Mouse (Mus musculus): ENCODE results near the gene Faim. TPM values are rescaled to one million over a fixed set of nuclear protein-coding genes. Genes with fewer than 3 reads are reported as not detected.

The Faim gene
- polyA plus RNA-seq, 1 experiment from 2014 or later: 39.9 TPM

DNA sequence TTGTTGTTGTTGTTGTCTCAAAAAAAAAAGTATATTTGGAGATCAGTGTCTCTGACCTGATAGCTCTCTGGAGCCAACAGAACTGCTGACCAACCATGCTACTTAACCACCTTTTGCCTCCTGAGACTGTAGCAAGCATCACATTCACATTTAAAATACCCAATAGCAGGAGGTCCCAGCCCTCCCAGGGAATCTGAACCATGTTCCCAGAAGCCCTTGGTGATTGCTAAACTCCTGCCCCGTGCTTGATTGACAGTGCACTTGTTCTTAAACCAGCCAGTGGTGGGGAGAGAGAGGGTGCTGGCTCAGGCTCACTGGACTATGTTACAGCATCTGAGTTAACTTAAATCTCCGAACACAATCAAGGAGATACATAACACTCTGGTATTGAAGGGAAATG lies 11.3 kb upstream of the Faim start:
- ChIA-PET POLR2A (no interaction called here), CTCF (no interaction called here)
- DNase-seq (ENCODE audit: low read depth, low spot score): no peak
- peaks cover 48% of the 10 kb centered on the region for H3K27me3 ChIP-seq
- in situ Hi-C loops (cut with MboI; ENCODE audit: low pct_unique_long_range_greater_than_20kb): loop anchor here (5.0 to 10.0 kb wide), 2 partner anchors 402 to 470 kb away; no protein-coding TSS in a partner anchor
- TF ChIP-seq CTCF (IDR thresholded peaks at IDR 0.05): no peak
- ATAC-seq: no peak

DNA sequence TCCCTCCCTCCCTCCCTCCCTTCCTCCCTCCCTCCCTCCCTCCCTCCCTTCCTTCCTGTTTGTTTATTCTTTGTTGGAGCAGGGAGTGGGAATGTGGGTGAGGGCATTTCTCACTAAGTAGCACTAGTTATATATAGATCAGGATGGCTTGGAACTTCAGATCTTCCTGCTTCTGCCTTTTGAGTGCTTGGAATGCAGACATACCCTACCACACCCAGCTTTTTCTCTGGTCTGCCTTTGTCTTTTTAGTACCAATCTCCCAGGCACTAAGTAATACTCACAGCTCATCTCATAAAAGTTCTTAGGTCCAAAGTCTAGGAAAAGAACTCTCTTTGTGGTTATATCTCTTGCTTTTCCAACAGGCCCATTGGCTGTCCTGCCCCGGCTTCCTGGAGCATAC lies 10.1 kb upstream of the Faim start:
- no peak for ATAC-seq
- POLR2A ChIA-PET: no interaction called here
- TF ChIP-seq CTCF (IDR thresholded peaks at IDR 0.05): no peak
- DNase-seq (ENCODE audit: low read depth, low spot score): no peak
- in situ Hi-C loops (cut with MboI; ENCODE audit: low pct_unique_long_range_greater_than_20kb): loop anchor here (5.0 to 10.0 kb wide), 2 partner anchors 401 to 469 kb away; no protein-coding TSS in a partner anchor
- CTCF ChIA-PET: no interaction called here
- H3K27me3 ChIP-seq: peaks cover 38% of the 10 kb centered on the region

DNA sequence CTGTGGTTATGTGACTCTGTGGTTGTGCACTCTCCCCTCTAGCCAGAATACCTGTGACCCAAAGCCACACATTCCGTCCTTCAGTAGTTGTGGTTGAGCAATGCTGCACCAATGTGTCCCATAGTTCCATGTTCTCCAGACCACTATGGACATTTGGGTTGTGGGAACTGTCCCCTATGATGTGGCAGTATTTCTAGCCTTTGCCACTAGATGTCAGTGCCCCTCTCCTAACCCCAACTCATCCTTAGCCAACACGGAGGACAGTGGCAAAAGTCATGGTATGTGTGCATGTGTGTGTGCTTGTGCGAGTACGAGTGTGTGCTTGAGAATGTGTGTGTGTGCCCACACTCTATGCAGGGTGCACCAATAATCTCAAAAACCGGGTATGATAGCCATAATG lies 9.7 kb upstream of the Faim start:
- ATAC-seq: peak; percentile 24
- POLR2A ChIA-PET: interaction anchor here (0.6 kb wide), 1 partner anchor 165 kb away, joined by 4 read pairs; no protein-coding TSS in a partner anchor
- H3K27me3 ChIP-seq: peaks cover 34% of the 10 kb centered on the region
- CTCF ChIA-PET: interaction anchor here (1.8 kb wide), 1 partner anchor 400 kb away, joined by 4 read pairs; no protein-coding TSS in a partner anchor
- no peak for DNase-seq (ENCODE audit: low read depth, low spot score)
- TF ChIP-seq CTCF (IDR thresholded peaks at IDR 0.05): peak; percentile 73
- in situ Hi-C loops (cut with MboI; ENCODE audit: low pct_unique_long_range_greater_than_20kb): loop anchor here (5.0 to 10.0 kb wide), 2 partner anchors 401 to 468 kb away; no protein-coding TSS in a partner anchor

DNA sequence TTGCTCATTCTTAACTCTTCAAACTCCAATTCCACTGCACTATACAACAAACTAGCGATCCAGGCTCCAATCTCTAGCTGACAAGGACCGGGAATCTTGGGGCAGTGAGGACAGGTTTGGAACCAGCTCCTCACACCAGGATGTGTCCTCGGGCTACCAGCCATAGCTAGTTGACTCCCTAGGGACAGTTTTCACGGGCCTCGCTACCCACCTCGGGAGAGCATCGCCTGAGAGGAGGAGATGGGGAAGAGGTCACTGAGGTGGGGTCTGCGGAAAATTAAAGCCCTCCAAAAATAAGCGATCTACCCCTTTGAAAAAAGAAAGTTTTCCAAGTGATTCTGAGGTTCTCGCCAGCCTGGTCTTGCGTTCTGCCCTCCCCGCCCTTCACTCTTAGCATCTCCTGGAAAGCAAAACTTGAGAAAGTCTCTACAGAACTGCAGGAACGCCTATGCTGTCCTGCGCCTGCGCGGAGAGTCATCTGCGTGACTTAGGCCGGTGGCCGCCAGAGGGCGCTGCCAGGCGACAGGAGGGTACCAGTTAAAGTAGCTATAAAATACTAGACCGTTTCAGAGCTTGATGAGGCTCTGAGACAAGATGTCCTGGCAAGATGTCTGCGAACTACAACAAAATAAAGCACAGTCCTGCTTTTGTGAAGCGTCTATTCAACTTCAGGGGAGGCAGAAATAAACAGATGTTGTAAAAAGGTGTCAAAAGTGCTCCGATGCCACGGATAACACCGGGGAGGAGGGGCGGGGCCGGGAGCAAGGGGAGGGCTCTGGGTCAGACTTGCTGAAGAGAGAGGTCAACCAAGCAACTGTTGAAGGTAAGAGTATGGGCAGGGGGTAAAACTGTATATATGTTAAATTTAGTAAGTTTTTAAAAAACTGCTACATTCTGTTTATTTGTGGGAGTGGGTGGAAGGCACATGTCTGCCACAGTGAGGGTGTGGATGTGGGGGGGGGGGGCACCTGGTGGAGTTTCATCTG lies 6.4 kb upstream of the Faim start:
- peak; percentile 66 for ATAC-seq
- peak; percentile 98 for TF ChIP-seq CTCF (IDR thresholded peaks at IDR 0.05)
- ChIA-PET POLR2A (no interaction called here), CTCF (interaction anchor here (0.7 to 3.1 kb wide), 9 partner anchors 8 to 472 kb away, joined by 3 to 15 read pairs (median 4); partner anchors contain the start of genes Cep70 and Nme9)
- DNase-seq (ENCODE audit: low read depth, low spot score): peak; percentile 34
- peaks cover 9% of the 10 kb centered on the region for H3K27me3 ChIP-seq
- in situ Hi-C loops (cut with MboI; ENCODE audit: low pct_unique_long_range_greater_than_20kb): loop anchor here (5.0 to 10.0 kb wide), 2 partner anchors 398 to 465 kb away; no protein-coding TSS in a partner anchor

DNA sequence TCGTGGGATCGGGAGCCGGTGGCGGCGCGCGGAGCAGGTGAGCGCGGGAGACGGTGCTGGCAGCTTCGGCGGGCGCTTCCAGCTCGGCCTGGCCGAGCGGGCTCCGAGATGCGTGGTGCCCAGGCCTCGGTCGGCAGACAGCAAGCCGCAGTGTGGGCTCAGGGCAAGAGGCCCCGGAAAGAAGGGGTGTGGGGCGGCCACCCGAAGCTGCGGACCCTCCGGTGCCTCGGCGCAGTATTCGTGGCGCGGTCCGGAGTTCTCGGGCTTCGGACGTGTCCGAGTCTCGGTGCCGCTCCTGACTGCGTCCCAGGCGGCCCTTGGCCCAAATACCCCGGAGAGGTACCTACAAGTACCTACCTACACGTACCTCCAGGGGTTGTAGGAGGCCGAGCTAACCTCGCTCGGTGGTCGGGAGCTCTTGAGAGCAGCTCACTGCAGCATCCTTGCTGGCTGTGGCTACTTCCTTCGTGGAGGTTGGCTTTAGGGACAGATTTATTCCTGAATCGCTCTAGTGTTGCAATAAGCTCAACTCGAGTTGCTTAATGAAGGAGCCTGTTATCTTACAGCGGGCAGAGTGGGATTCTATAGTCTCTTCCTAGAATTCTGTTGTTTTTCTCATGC lies 413 bp downstream of the Faim start:
- ATAC-seq: peak; percentile 18
- DNase-seq (ENCODE audit: low read depth, low spot score): no peak
- in situ Hi-C loops (cut with MboI; ENCODE audit: low pct_unique_long_range_greater_than_20kb): no loop called here

DNA sequence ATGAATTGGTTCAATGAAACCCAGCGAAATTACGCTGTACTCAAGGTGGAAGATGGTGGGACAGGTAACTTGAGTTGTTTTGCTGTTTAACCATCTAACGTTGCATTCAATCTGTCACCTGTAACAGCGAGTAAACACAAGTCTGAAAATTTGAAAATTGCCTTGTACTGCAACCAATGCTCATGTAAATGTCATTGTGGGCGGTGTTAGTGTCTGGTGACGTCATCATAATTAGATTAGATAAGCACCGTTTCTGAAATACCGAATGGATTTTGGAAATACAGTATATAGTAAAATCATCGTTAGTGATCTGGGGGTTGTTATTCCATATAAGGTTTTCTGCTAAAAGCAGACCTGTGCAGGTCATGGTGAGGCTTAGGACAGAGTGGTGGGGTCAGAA lies 958 bp downstream of the Faim start:
- no peak for ATAC-seq
- in situ Hi-C loops (cut with MboI; ENCODE audit: low pct_unique_long_range_greater_than_20kb): no loop called here
- DNase-seq (ENCODE audit: low read depth, low spot score): no peak
- no peak for TF ChIP-seq CTCF (IDR thresholded peaks at IDR 0.05)
- H3K27me3 ChIP-seq: peaks cover 3% of the 10 kb centered on the region
- ChIA-PET POLR2A (interaction anchor here (0.5 kb wide), 1 partner anchor 927 kb away, joined by 3 read pairs; no protein-coding TSS in a partner anchor), CTCF (interaction anchor here (1.0 kb wide), 1 partner anchor 62 kb away, joined by 3 read pairs; no protein-coding TSS in a partner anchor)

More for the DNA sequence above, 413 bp downstream of the Faim start:
- H3K27me3 ChIP-seq: peaks cover 3% of the 10 kb centered on the region
- POLR2A ChIA-PET: no interaction called here
- CTCF ChIA-PET: interaction anchor here (1.0 kb wide), 1 partner anchor 62 kb away, joined by 3 read pairs; no protein-coding TSS in a partner anchor
- TF ChIP-seq CTCF (IDR thresholded peaks at IDR 0.05): no peak

DNA sequence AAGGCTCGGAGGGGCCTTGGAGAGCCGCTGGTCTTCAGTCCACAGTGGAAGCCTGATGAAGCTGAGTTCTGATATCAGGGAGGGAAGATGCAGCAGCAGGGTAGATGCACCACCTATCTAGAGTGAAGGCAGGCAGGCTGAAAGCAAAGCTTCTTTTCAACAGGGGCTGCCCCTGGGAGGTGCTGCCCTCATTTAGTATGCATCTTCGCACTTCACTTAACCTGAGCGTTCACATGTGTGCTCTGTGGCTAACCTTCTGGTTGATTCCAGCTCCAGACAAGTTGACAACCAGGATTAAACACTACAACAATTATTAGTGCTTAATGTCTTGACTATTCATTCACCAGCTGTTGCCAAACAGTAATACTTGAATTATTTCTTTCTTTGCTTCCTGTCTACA lies 7.9 kb downstream of the Faim start:
- no peaks in the 10 kb centered on the region for H3K27me3 ChIP-seq
- in situ Hi-C loops (cut with MboI; ENCODE audit: low pct_unique_long_range_greater_than_20kb): no loop called here
- ChIA-PET CTCF (interaction anchor here (1.0 kb wide), 1 partner anchor 53 kb away, joined by 3 read pairs; no protein-coding TSS in a partner anchor), POLR2A (no interaction called here)
- DNase-seq (ENCODE audit: low read depth, low spot score): no peak
- TF ChIP-seq CTCF (IDR thresholded peaks at IDR 0.05): no peak
- no peak for ATAC-seq

DNA sequence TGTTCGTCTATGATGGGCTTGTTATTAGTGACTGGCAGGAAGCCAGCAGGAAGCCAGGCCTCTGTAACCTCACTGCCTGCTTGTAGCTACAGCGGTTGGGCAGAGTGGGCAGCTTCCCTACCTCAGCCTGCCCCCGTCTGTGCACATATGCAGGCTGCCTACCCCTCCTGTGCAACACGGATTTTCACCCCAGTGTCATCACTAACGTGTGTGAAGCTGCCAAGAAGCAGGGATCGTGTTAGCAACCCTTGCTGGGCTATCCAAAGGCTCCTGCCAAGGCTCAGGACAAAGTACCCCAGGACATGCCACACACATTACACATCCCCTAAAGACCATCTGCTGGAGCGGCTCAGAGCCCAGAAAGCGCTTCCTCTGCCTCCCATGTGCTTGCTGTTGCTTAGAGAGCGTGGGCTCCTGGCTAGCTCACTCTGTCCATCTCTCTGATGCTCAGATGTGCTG lies 13.7 kb downstream of the Faim start:
- ChIA-PET POLR2A (no interaction called here), CTCF (no interaction called here)
- ATAC-seq (no peak), DNase-seq (ENCODE audit: low read depth, low spot score) (no peak)
- in situ Hi-C loops (cut with MboI; ENCODE audit: low pct_unique_long_range_greater_than_20kb): no loop called here
- no peaks in the 10 kb centered on the region for H3K27me3 ChIP-seq
- TF ChIP-seq CTCF (IDR thresholded peaks at IDR 0.05): no peak

DNA sequence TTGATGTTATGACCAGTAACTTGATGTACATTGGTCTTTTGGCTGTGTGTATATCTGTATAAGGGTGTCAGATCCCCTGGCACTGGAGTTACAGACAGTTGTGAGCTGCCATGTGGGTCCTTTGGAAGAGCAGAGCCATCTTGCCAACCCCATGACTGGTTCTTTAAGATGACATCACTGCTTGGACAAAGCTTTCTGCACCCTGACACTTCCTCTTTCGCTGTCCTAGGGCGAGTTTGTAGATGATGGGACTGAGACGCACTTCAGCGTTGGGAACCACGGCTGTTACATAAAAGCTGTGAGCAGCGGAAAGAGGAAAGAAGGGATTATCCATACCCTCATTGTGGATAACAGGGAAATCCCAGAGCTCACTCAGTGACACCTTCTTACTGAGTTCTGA lies 15.2 kb downstream of the Faim start:
- TF ChIP-seq CTCF (IDR thresholded peaks at IDR 0.05): no peak
- H3K27me3 ChIP-seq: no peaks in the 10 kb centered on the region
- ATAC-seq (no peak), DNase-seq (ENCODE audit: low read depth, low spot score) (no peak)
- ChIA-PET POLR2A (no interaction called here), CTCF (no interaction called here)
- in situ Hi-C loops (cut with MboI; ENCODE audit: low pct_unique_long_range_greater_than_20kb): no loop called here

DNA sequence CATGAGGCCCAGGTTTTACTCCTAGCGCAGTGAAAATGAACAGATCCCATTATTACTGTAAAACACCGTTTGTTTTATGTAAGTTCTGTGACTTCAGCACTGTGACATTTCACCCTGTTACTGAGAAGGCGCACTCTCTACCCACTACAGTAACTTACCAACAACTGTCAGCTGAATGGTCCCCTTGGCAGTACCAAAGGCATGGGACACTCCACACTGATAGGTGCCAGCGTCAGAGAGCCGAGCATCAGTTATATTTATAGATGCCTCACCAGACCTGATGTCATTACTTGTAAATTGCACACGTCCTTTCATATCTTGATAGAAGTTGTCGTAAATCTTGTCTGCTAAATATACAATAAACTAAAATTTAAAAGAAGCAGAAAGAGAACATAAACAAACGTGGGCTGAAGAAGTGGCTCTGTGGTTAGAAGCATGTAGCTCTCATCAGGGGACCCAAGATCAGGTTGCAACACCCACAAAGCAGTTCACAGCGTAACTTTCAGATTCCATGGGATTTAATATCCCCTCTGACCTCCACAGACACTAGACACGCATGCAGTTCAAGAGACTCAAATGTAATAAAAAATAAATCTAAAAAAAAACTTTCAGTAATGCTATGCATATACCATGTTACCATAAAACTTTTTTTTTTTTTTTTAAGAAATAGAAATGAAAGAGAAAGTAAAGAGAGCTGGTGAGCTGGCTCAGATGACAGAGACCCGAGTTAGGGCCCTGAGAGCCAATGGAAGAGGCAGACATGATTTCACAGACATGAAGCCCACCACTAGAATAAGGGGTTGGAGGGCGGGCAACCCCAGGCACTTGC lies 23.1 kb downstream of the Faim start:
- DNase-seq (ENCODE audit: low read depth, low spot score) (no peak), ATAC-seq (no peak)
- H3K27me3 ChIP-seq: no peaks in the 10 kb centered on the region
- in situ Hi-C loops (cut with MboI; ENCODE audit: low pct_unique_long_range_greater_than_20kb): no loop called here
- TF ChIP-seq CTCF (IDR thresholded peaks at IDR 0.05): no peak
- POLR2A ChIA-PET: no interaction called here
- CTCF ChIA-PET: no interaction called here
